Mouse (Mus musculus): ENCODE data around the gene Neurog2. TPM values are rescaled to one million over a fixed set of nuclear protein-coding genes. Genes with fewer than 3 reads are reported as not detected.

Neurog2 gene
- polyA plus RNA-seq, 1 experiment from 2014 or later: not detected

GRCm38 (mm10) chr3:127632531-127632930 is 404 bp upstream of the Neurog2 start:
- peak overlapping the region; percentile 78 for H3K4me2 ChIP-seq (replicated peaks; ENCODE audit: low read depth)
- WGBS: under 1% methylated on average over 31 of the region's 32 CpGs
- ATAC-seq: no peak

DNA sequence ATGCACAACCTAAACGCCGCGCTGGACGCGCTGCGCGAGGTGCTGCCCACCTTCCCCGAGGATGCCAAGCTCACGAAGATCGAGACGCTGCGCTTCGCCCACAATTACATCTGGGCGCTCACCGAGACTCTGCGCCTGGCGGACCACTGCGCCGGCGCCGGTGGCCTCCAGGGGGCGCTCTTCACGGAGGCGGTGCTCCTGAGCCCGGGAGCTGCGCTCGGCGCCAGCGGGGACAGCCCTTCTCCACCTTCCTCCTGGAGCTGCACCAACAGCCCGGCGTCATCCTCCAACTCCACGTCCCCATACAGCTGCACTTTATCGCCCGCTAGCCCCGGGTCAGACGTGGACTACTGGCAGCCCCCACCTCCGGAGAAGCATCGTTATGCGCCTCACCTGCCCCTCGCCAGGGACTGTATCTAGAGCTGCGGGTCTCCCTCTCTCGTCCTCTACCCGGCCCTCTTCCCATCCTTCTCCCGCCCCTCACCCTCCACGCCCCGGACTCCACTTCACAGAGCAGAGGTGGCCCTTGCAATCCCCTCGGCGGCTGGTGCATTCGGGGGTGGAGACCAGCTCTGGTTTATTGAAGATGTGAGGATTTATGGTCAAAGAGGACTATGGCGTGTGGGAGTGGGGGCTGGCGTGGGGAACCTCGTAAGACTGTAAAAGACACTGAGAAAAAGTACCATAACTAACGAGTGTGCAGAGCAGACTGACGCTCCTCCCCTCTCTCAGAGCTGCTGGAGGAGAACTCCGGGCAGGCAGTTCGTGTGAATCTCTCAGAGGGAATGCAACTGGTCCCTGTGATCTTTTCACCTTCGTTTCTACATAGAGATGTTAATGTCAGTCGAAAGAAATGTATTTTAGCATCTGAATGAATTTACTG is 1.4 kb downstream of the Neurog2 start:
- Histone ChIP-seq H3K9me3 (ENCODE audit: control insufficient read depth) (no peaks in the 10 kb centered on the region), H3K27me3 (replicated peaks; ENCODE audit: control insufficient read depth, insufficient read depth, low read length) (peaks cover 93% of the 10 kb centered on the region), H3K4me3 (ENCODE audit: low read depth, low read length) (peak overlapping the region; percentile 46), H3K27ac (ENCODE audit: low read depth, low read length) (no peak overlapping the region), H3K4me2 (replicated peaks; ENCODE audit: low read depth) (peak overlapping the region; percentile 78), H3K36me3 (ENCODE audit: control insufficient read depth, insufficient read depth) (no peaks in the 10 kb centered on the region), H3K4me1 (replicated peaks; ENCODE audit: control insufficient read depth, insufficient read depth, low read length) (peaks cover 8% of the 10 kb centered on the region; the same call in 1 of the 2 replicates), H3K9ac (ENCODE audit: low read depth, low read length) (no peak overlapping the region)
- WGBS: 1% methylated on average over 56 of the region's 58 CpGs
- TF ChIP-seq CTCF (IDR thresholded peaks at IDR 0.05; ENCODE audit: low read depth): peak; percentile 96
- peak; percentile 86 for ATAC-seq

More at GRCm38 (mm10) chr3:127632531-127632930, 404 bp upstream of the Neurog2 start:
- no peak overlapping the region for H3K27ac ChIP-seq (ENCODE audit: low read depth, low read length)
- no peaks in the 10 kb centered on the region for H3K9me3 ChIP-seq (ENCODE audit: control insufficient read depth)
- peaks cover 8% of the 10 kb centered on the region; the same call in 1 of the 2 replicates for H3K4me1 ChIP-seq (replicated peaks; ENCODE audit: control insufficient read depth, insufficient read depth, low read length)
- TF ChIP-seq CTCF (IDR thresholded peaks at IDR 0.05; ENCODE audit: low read depth): no peak
- H3K9ac ChIP-seq (ENCODE audit: low read depth, low read length): no peak overlapping the region
- peak overlapping the region; percentile 46 for H3K4me3 ChIP-seq (ENCODE audit: low read depth, low read length)
- no peaks in the 10 kb centered on the region for H3K36me3 ChIP-seq (ENCODE audit: control insufficient read depth, insufficient read depth)
- H3K27me3 ChIP-seq (replicated peaks; ENCODE audit: control insufficient read depth, insufficient read depth, low read length): peaks cover 93% of the 10 kb centered on the region

- Histone ChIP-seq H3K36me3 (ENCODE audit: control insufficient read depth, insufficient read depth) (no peaks in the 10 kb centered on the region), H3K9me3 (ENCODE audit: control insufficient read depth) (no peaks in the 10 kb centered on the region), H3K4me2 (replicated peaks; ENCODE audit: low read depth) (no peak overlapping the region), H3K27me3 (replicated peaks; ENCODE audit: control insufficient read depth, insufficient read depth, low read length) (peaks cover 94% of the 10 kb centered on the region), H3K27ac (ENCODE audit: low read depth, low read length) (no peak overlapping the region), H3K4me1 (replicated peaks; ENCODE audit: control insufficient read depth, insufficient read depth, low read length) (peaks cover 8% of the 10 kb centered on the region; the same call in 1 of the 2 replicates), H3K9ac (ENCODE audit: low read depth, low read length) (no peak overlapping the region), H3K4me3 (ENCODE audit: low read depth, low read length) (no peak overlapping the region)
- no peak for ATAC-seq
- WGBS: 8% methylated on average over 3 of the region's 3 CpGs
- no peak for TF ChIP-seq CTCF (IDR thresholded peaks at IDR 0.05; ENCODE audit: low read depth)
Observed at GRCm38 (mm10) chr3:127634984-127635349, 2.0 kb downstream of the Neurog2 start.

GRCm38 (mm10) chr3:127639875-127640761 is 7.2 kb downstream of the Neurog2 start:
- no peaks in the 10 kb centered on the region for H3K4me1 ChIP-seq (replicated peaks; ENCODE audit: control insufficient read depth, insufficient read depth, low read length)
- no peak overlapping the region for H3K9ac ChIP-seq (ENCODE audit: low read depth, low read length)
- WGBS: 3% methylated on average over 36 of the region's 36 CpGs
- no peaks in the 10 kb centered on the region for H3K9me3 ChIP-seq (ENCODE audit: control insufficient read depth)
- no peaks in the 10 kb centered on the region for H3K36me3 ChIP-seq (ENCODE audit: control insufficient read depth, insufficient read depth)
- H3K4me2 ChIP-seq (replicated peaks; ENCODE audit: low read depth): no peak overlapping the region
- ATAC-seq: peak; percentile 41; the same call in 1 of the 2 replicates
- no peak overlapping the region for H3K27ac ChIP-seq (ENCODE audit: low read depth, low read length)
- peaks cover 88% of the 10 kb centered on the region for H3K27me3 ChIP-seq (replicated peaks; ENCODE audit: control insufficient read depth, insufficient read depth, low read length)
- no peak overlapping the region; the same call in 1 of the 2 replicates for H3K4me3 ChIP-seq (ENCODE audit: low read depth, low read length)
- TF ChIP-seq CTCF (IDR thresholded peaks at IDR 0.05; ENCODE audit: low read depth): peak; percentile 70

DNA sequence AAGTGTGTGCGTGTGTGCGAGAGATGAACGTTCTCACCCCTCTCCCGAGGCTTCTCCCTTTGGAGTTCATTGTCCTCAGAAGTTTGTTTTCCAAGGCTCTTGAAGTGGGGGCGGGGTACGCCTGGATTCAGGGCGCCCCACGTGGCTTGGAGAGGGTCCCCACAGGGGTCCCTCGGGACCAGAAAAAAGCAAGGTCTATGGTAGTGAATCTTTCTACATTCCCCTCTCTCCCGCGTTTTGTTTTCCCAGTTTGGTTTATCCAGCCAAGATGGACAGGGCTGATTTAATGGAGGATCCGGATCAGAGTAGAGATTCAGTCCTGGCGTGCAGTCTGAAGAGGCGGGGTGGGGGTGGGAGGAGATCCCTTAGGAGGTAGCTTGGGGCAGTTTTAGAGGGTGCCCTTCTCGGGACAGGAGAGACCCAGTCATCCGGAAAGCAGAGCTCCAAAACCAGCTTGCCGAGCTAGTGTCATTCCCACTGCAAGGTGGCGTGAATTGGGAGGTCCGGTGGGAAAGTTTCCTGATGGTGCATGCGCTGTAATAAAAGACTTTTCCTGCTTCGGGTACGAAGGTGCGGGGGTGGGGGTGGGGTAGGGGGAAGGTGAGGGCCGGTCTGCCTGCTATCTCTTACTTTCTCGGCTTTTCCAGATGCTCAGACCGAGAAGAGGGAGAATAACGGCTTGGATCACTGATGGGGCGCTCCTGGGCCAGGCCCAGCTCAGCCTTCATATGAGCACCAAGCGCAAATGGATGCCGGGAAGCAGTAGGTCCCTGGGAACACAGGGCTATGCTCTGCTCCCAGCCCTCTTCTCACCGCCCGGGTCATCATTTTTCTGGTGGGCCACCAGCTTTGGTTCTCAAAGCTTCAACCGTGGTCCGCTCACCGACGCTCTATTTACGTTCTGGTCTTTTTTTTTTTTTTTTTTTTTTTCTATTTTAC is 8.1 kb downstream of the Neurog2 start:
- Histone ChIP-seq H3K4me3 (ENCODE audit: low read depth, low read length) (peak overlapping the region; percentile 7; the same call in 1 of the 2 replicates), H3K9me3 (ENCODE audit: control insufficient read depth) (no peaks in the 10 kb centered on the region)
- WGBS: 3% methylated on average over 37 of the region's 37 CpGs

More for the DNA sequence above, 8.1 kb downstream of the Neurog2 start:
- ATAC-seq: no peak
- H3K27me3 ChIP-seq (replicated peaks; ENCODE audit: control insufficient read depth, insufficient read depth, low read length): peaks cover 89% of the 10 kb centered on the region
- H3K4me2 ChIP-seq (replicated peaks; ENCODE audit: low read depth): no peak overlapping the region; the same call in 1 of the 2 replicates
- no peak for TF ChIP-seq CTCF (IDR thresholded peaks at IDR 0.05; ENCODE audit: low read depth)
- no peaks in the 10 kb centered on the region for H3K36me3 ChIP-seq (ENCODE audit: control insufficient read depth, insufficient read depth)
- no peak overlapping the region for H3K27ac ChIP-seq (ENCODE audit: low read depth, low read length)
- H3K4me1 ChIP-seq (replicated peaks; ENCODE audit: control insufficient read depth, insufficient read depth, low read length): no peaks in the 10 kb centered on the region
- no peak overlapping the region for H3K9ac ChIP-seq (ENCODE audit: low read depth, low read length)

Data from intestine, postnatal 0 days (tissue).